Mouse (Mus musculus) ES-Bruce4 (cell line): Measurements from ENCODE around the gene Cbll1.
"Not testable (repeated sequence)": the region's sequence is repeated elsewhere in the genome, so short reads cannot be mapped to it uniquely, and the experiment has no call there.

Experiments
- CTCF ChIP-seq: IDR thresholded peaks from one replicate; pipeline ENCODE4 v1.8.1; 2011; ENCODE audit warnings: low read depth, low read length
- EP300 ChIP-seq: IDR thresholded peaks from 2 replicates; pipeline ENCODE4 v1.6.1; 2011; ENCODE audit warnings: low read depth, low read length; ENCODE audit not compliant: insufficient read depth
- POLR2A ChIP-seq: IDR thresholded peaks from one replicate; pipeline ENCODE4 v1.8.1; 2011; ENCODE audit warnings: low read length; ENCODE audit not compliant: insufficient read depth

GRCm38 (mm10) chr12:31460270-31460669 is 39.1 kb downstream of the Cbll1 start:
- peak; percentile 81 for TF ChIP-seq CTCF
- TF ChIP-seq EP300, POLR2A: not testable (repeated sequence)
